Mouse (Mus musculus) forebrain, embryonic 16.5 days (tissue): Measurements from ENCODE around the gene Specc1. TPM values are rescaled to one million over a fixed set of nuclear protein-coding genes. Genes with fewer than 3 reads are reported as not detected.

Experiments used
- ATAC-seq: fragments of 200-750 bp; cut with Nextera tagmentation; 2 replicates; pipeline ENCODE4 v1.8.0; 2017; ENCODE audit warnings: mild to moderate bottlenecking, moderate library complexity
- H3K27ac ChIP-seq: fragments of 300-500 bp; sonication (generic); 2 replicates; pipeline ENCODE4 v1.5.1; 2014; ENCODE audit warnings: low read length, control low read depth
- H3K27me3 ChIP-seq: fragments of 300-500 bp; sonication (generic); replicated peaks from 2 replicates; pipeline ENCODE4 v1.6.1; 2014; ENCODE audit warnings: low read length; ENCODE audit not compliant: control insufficient read depth, insufficient read depth
- H3K36me3 ChIP-seq: fragments of 300-500 bp; sonication (generic); 2 replicates; pipeline ENCODE4 v1.6.1; 2014; ENCODE audit not compliant: control insufficient read depth, insufficient read depth
- H3K4me1 ChIP-seq: fragments of 300-500 bp; sonication (generic); replicated peaks from 2 replicates; pipeline ENCODE4 v1.6.1; 2014; ENCODE audit warnings: low read length; ENCODE audit not compliant: control insufficient read depth, insufficient read depth
- H3K4me2 ChIP-seq: fragments of 300-500 bp; sonication (generic); 2 replicates; pipeline ENCODE4 v1.6.1; 2014; ENCODE audit warnings: mild to moderate bottlenecking, low read length, control low read depth
- H3K4me3 ChIP-seq: fragments of 300-500 bp; sonication (generic); replicated peaks from 2 replicates; pipeline ENCODE4 v1.5.1; 2014; ENCODE audit warnings: mild to moderate bottlenecking, low read length, control low read depth
- H3K9ac ChIP-seq: fragments of 300-500 bp; sonication (generic); replicated peaks from 2 replicates; pipeline ENCODE4 v1.6.1; 2014; ENCODE audit warnings: low read depth, low read length, control low read depth
- H3K9me3 ChIP-seq: fragments of 300-500 bp; sonication (generic); 2 replicates; pipeline ENCODE4 v1.6.1; 2016; ENCODE audit warnings: low read length; ENCODE audit not compliant: control insufficient read depth
- WGBS: fragments of 180-500 bp; shearing (Covaris S2); extraction: QIAGEN DNeasy Blood & Tissue Kit; methylation state at CpG from one replicate; pipeline ENCODE4 v1.1.7; 2014; 5-methylcytosine and 5-hydroxymethylcytosine counted together
- polyA plus RNA-seq: library from polyadenylated mRNA; unstranded; fragments of >200 nt; fragmentation: Nextera tagmentation; extraction: Ambion mirVana; gene quantifications from 2 replicates; pipeline ENCODE4 v1.2.1, GENCODE M21; 2015

The Specc1 gene
- polyA plus RNA-seq, 1 experiment from 2014 or later: 9.4 TPM

GRCm38 (mm10) chr11:62118561-62118960 lies 162.0 kb downstream of the Specc1 start:
- H3K4me3 ChIP-seq: no peak overlapping the region
- no peak for ATAC-seq
- H3K36me3 ChIP-seq: no peaks in the 10 kb centered on the region
- WGBS: 92% methylated on average over 9 of the region's 9 CpGs
- H3K27me3 ChIP-seq: no peaks in the 10 kb centered on the region
- no peaks in the 10 kb centered on the region for H3K9me3 ChIP-seq
- H3K4me1 ChIP-seq: no peaks in the 10 kb centered on the region
- no peak overlapping the region for H3K4me2 ChIP-seq
- no peak overlapping the region for H3K27ac ChIP-seq
- no peak overlapping the region for H3K9ac ChIP-seq

- WGBS: 58% methylated on average over 3 of the region's 3 CpGs
- Histone ChIP-seq H3K4me2 (no peak overlapping the region), H3K36me3 (no peaks in the 10 kb centered on the region), H3K4me1 (no peaks in the 10 kb centered on the region), H3K9me3 (no peaks in the 10 kb centered on the region), H3K27me3 (no peaks in the 10 kb centered on the region), H3K9ac (no peak overlapping the region), H3K27ac (no peak overlapping the region), H3K4me3 (no peak overlapping the region)
- ATAC-seq: no peak
Observed at GRCm38 (mm10) chr11:62119871-62120270, 163.3 kb downstream of the Specc1 start.

GRCm38 (mm10) chr11:62121365-62121764 lies 164.8 kb downstream of the Specc1 start:
- Histone ChIP-seq H3K4me1 (no peaks in the 10 kb centered on the region), H3K27me3 (no peaks in the 10 kb centered on the region), H3K9me3 (no peaks in the 10 kb centered on the region), H3K36me3 (no peaks in the 10 kb centered on the region), H3K27ac (no peak overlapping the region), H3K9ac (no peak overlapping the region), H3K4me3 (no peak overlapping the region), H3K4me2 (no peak overlapping the region)
- ATAC-seq: no peak
- WGBS: 82% methylated on average over 5 of the region's 5 CpGs

GRCm38 (mm10) chr11:62127692-62128091 lies 171.1 kb downstream of the Specc1 start:
- ATAC-seq: peak; percentile 74; the same call in 1 of the 2 replicates
- H3K27me3 ChIP-seq: no peaks in the 10 kb centered on the region
- no peak overlapping the region for H3K9ac ChIP-seq
- H3K4me1 ChIP-seq: peaks cover 4% of the 10 kb centered on the region; the same call in 1 of the 2 replicates
- WGBS: 40% methylated on average over 3 of the region's 3 CpGs
- no peak overlapping the region for H3K4me2 ChIP-seq
- no peaks in the 10 kb centered on the region for H3K9me3 ChIP-seq
- H3K27ac ChIP-seq: no peak overlapping the region
- peaks cover 2% of the 10 kb centered on the region; the same call in 1 of the 2 replicates for H3K36me3 ChIP-seq
- H3K4me3 ChIP-seq: no peak overlapping the region

GRCm38 (mm10) chr11:62128197-62128596 lies 171.6 kb downstream of the Specc1 start:
- no peak overlapping the region for H3K4me2 ChIP-seq
- no peak overlapping the region for H3K4me3 ChIP-seq
- peaks cover 2% of the 10 kb centered on the region; the same call in 1 of the 2 replicates for H3K36me3 ChIP-seq
- WGBS: 84% methylated on average over 8 of the region's 8 CpGs
- H3K27ac ChIP-seq: no peak overlapping the region
- no peaks in the 10 kb centered on the region for H3K9me3 ChIP-seq
- H3K4me1 ChIP-seq: peaks cover 4% of the 10 kb centered on the region; the same call in 1 of the 2 replicates
- no peak for ATAC-seq
- no peaks in the 10 kb centered on the region for H3K27me3 ChIP-seq
- no peak overlapping the region for H3K9ac ChIP-seq

- Histone ChIP-seq H3K27me3 (no peaks in the 10 kb centered on the region), H3K4me1 (peaks cover 4% of the 10 kb centered on the region; the same call in 1 of the 2 replicates), H3K9ac (no peak overlapping the region), H3K27ac (no peak overlapping the region), H3K4me3 (no peak overlapping the region), H3K9me3 (no peaks in the 10 kb centered on the region), H3K4me2 (no peak overlapping the region), H3K36me3 (peaks cover 2% of the 10 kb centered on the region; the same call in 1 of the 2 replicates)
- 10% methylated on average over 3 of the region's 3 CpGs for WGBS
- ATAC-seq: no peak
Observed at GRCm38 (mm10) chr11:62130191-62130590, 173.6 kb downstream of the Specc1 start.

- H3K4me2 ChIP-seq: no peak overlapping the region
- no peaks in the 10 kb centered on the region for H3K27me3 ChIP-seq
- H3K27ac ChIP-seq: no peak overlapping the region
- H3K4me3 ChIP-seq: no peak overlapping the region
- ATAC-seq: no peak
- H3K9ac ChIP-seq: no peak overlapping the region
- H3K9me3 ChIP-seq: no peaks in the 10 kb centered on the region
- peaks cover 2% of the 10 kb centered on the region; the same call in 1 of the 2 replicates for H3K36me3 ChIP-seq
- H3K4me1 ChIP-seq: peaks cover 4% of the 10 kb centered on the region; the same call in 1 of the 2 replicates
- 21% methylated on average over 2 of the region's 2 CpGs for WGBS
Observed at GRCm38 (mm10) chr11:62130685-62131295, 174.2 kb downstream of the Specc1 start.

- Histone ChIP-seq H3K36me3 (peaks cover 2% of the 10 kb centered on the region; the same call in 1 of the 2 replicates), H3K4me1 (peaks cover 4% of the 10 kb centered on the region; the same call in 1 of the 2 replicates)
- WGBS: 90% methylated on average over 4 of the region's 4 CpGs
Observed at GRCm38 (mm10) chr11:62131601-62132000, 175.0 kb downstream of the Specc1 start.

GRCm38 (mm10) chr11:62134191-62134590 lies 177.6 kb downstream of the Specc1 start:
- H3K4me3 ChIP-seq: no peak overlapping the region
- no peak overlapping the region for H3K9ac ChIP-seq
- peaks cover 2% of the 10 kb centered on the region; the same call in 1 of the 2 replicates for H3K36me3 ChIP-seq
- 91% methylated on average over 2 of the region's 2 CpGs for WGBS
- H3K4me2 ChIP-seq: no peak overlapping the region
- no peak for ATAC-seq
- no peaks in the 10 kb centered on the region for H3K9me3 ChIP-seq
- no peak overlapping the region for H3K27ac ChIP-seq
- H3K27me3 ChIP-seq: no peaks in the 10 kb centered on the region
- H3K4me1 ChIP-seq: peaks cover 4% of the 10 kb centered on the region; the same call in 1 of the 2 replicates

More at GRCm38 (mm10) chr11:62131601-62132000, 175.0 kb downstream of the Specc1 start:
- Histone ChIP-seq H3K4me3 (no peak overlapping the region), H3K27me3 (no peaks in the 10 kb centered on the region), H3K9me3 (no peaks in the 10 kb centered on the region), H3K4me2 (no peak overlapping the region), H3K9ac (no peak overlapping the region), H3K27ac (no peak overlapping the region)
- ATAC-seq: no peak
